Mouse (Mus musculus) gonadal fat pad, adult 2 months (tissue): Measurements from ENCODE around the gene Mrps36. TPM values are rescaled to one million over a fixed set of nuclear protein-coding genes. Genes with fewer than 3 reads are reported as not detected.
"Not testable (repeated sequence)": the region's sequence is repeated elsewhere in the genome, so short reads cannot be mapped to it uniquely, and the experiment has no call there.

ENCODE experiments used
- DNase-seq: peaks from one replicate; pipeline ENCODE4 v3.0.0-alpha.2; 2012; ENCODE audit warnings: low read depth
- polyA plus RNA-seq: library from polyadenylated mRNA; depleted of rRNA; stranded (reverse); fragments of >200 nt; gene quantifications from 2 replicates; pipeline ENCODE4 v1.2.3, GENCODE M21; 2012; rRNA removed

Mrps36 gene
- polyA plus RNA-seq, 1 experiment = 43.7 TPM

DNA sequence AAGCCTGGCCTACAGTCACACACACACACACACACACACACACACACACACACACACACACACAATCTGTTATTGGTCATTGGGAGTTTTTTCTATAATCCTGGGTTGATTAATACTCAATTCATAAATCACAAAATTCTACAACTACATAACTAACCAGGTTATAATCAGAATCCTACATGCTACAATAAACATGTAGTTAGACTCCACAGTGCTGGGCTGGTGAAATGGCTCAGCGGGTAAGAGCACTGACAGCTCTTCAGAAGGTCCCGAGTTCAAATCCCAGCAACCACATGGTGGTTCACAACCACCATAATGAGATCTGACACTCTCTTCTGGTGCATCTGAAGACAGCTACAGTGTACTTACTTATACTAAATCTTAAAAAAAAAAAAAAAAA lies 11.7 kb downstream of the Mrps36 start:
- DNase-seq = no peak

- not testable (repeated sequence) for DNase-seq
These were observed 12.9 kb downstream of the Mrps36 start for GRCm38 (mm10) chr13:100731462-100732046.

DNA sequence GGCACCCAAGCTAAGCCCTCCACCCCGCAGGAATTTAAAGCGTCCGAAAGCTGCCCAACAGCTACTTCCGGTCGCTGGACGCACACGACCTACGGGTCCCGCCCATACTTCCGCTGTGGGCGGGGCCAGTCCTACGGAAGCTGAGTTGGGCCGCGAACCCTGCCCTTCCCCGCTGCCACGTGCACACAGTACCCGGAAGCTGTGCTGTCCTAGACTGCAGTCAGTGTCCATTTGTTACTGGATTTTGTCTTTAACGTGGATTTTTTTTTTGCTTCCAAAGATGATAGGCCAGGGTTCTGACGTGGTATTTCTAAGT lies 13.6 kb downstream of the Mrps36 start, which contains the start of gene Cdk7:
Gene Cdk7 (minus strand): TSS at position 79 of the 316 bp plus-strand sequence.
- DNase-seq = peak; percentile 58

DNA sequence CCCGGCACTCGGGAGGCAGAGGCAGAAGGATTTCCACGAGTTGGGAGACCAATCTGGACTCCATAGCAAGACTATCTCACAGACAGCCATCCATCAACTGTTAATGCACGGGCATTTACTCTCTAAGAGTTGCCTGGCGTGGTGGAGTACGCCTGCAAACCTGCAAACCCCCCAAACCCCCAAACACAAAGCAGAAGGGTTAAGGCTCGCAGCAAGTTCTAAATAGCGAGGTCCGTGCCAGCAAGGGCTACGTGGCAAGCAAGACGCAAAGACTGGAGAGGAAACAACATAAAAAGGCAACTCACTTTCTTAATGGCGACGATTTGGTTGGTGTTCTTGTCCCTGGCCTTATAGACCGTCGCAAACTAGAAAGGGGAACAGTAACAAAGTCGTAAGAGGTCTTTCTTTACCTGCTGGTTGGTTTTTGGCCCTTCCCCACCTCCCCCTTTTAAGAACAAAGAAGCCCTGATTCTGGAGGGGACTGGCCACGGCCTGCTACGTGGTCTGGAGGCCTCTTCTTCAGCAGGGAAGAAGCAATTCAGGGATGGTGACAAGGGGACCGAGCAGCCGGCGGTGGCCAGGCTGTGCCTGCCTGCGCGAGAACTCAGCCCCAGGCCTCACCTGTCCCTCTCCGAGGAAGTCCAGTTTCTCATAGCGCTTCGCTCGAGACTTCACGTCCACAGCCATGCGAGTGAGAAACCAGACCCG lies 14.2 kb downstream of the Mrps36 start:
- no peak for DNase-seq

GRCm38 (mm10) chr13:100728530-100728929 lies 15.9 kb downstream of the Mrps36 start:
- DNase-seq = not testable (repeated sequence)

DNA sequence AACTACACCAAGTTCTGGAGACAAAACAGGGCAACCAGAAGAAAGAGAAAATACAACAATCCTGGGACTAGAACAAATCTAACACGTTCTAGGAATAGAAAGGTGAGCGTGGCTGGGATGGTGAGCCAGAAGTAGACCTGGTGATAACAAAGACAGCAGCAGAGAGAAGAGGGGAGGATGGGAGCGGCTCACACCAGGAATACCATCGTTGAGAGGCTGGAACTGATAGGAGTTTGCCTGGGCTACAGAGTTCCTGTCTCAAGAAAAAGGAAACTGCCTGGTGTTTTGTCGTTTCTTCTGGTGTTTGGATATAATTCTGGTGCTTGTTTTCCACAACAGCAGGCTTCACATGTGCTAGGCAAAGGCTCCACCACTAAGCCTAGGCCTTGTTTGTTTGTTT lies 16.4 kb downstream of the Mrps36 start:
- DNase-seq = no peak

GRCm38 (mm10) chr13:100725194-100725593 lies 19.3 kb downstream of the Mrps36 start:
- DNase-seq = no peak

GRCm38 (mm10) chr13:100724051-100724754 lies 20.3 kb downstream of the Mrps36 start:
- DNase-seq = no peak

GRCm38 (mm10) chr13:100721656-100722055 lies 22.8 kb downstream of the Mrps36 start:
- DNase-seq = no peak

DNA sequence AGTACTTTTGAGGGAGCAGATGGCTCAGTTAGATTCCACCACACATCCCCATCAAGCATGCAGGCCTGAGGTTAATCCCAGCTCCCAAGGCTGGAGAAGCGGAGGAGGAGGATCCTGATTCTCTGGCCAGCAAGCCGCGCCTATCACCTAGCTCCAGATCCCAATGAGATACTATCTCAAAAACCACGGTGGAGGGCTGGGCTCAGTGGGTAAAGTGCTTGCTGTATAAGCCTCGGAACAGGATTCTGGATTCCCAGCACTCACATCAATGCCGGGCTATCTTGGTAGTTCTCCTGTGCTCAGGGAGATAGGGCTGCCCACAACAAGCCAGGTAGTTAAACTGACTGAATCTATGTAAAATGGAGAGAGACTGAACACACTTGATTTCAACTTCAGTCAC lies 29.0 kb downstream of the Mrps36 start:
- DNase-seq = no peak

DNA sequence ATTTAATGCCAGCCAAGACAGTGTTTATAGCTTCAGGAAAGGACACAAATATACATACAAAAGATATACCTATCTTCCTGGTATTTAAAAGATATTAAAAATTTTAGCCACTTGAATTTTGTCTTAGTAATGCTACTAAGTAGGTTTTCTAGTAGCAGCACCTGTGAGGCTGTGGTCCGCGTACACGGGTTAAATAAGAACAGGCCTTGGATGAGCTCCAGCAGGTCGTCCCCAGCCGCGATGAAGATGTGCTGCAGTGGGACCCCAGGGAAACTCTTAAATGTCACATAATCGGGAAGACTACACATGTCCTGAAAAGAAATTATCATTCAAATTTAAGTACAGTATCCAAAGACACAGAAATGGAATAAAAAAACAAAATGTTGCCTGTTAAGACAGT lies 38.3 kb downstream of the Mrps36 start:
- DNase-seq = no peak

DNA sequence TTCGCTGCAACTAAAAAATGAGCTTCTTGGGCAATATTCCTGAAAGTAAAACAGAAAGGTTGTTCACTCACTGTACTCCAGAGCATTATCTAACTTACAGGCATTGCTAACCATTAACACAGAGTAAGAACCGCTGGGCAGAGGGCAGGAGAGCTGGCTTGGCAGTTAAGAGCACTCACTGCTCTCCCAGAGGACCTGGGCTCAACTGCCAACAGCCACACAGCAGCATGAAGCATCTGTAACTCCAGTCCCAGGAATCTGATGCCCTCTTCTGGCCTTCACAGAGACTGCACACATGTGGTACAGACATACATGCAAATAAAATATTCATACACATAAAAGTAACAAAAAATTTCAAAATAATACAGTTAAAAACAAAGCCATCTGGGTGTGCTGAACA lies 41.0 kb downstream of the Mrps36 start:
- no peak for DNase-seq

DNA sequence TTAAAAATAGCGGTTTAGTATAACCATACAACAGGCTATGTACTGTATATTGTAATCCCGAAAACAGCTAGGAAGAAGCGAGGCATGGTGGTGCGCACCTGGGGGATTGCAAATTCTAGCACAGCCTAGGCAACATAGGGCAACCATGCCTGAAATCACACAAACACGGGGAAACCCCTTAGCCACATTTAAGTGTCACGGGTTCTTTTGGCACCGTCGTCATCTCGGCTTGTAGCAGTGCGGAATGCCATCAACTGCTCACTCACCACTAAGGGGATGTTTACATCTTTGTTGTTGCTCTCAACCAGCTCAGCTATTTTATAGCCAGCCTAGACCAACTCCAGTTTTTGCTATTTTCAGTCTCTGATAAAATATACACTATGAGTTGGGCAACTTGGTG lies 45.6 kb downstream of the Mrps36 start:
- no peak for DNase-seq

DNA sequence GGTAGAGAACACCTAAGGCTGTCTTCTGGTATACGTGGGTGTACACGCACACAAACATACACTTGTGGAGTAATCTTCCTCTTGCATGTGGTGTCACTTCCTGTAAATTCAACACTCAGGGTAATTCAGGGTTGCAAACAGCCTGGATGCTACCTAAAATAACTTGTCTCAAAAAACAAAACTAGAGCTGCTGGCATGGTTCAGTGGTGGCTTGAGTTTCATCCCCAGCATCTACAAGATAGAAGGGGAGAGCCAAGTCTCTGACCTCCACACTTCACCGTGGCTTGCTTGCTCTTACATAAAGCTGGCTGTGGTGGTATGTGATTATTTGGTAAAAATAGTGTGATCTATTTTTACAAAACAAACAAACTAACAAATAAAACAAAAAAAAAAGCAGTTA lies 46.9 kb downstream of the Mrps36 start:
- no peak for DNase-seq

GRCm38 (mm10) chr13:100687513-100687912 lies 56.9 kb downstream of the Mrps36 start:
- DNase-seq = no peak

Other genes with a start within 250 kb of the Mrps36 start
- gene Ocln, start 191.9 kb downstream of the Mrps36 start, polyA plus RNA-seq = 10.0 and 12.8 TPM in 2 replicates
- gene Marveld2, start 127.7 kb downstream of the Mrps36 start, polyA plus RNA-seq = 10.3 and 12.6 TPM in 2 replicates
- 50.3 and 61.2 TPM in 2 replicates for gene Ak6, start 93.7 kb downstream of the Mrps36 start, polyA plus RNA-seq
- 5.5 and 5.8 TPM in 2 replicates for gene Rad17, start 93.6 kb downstream of the Mrps36 start, polyA plus RNA-seq
- 2.6 and 5.2 TPM in 2 replicates for gene Taf9, start 93.1 kb downstream of the Mrps36 start, polyA plus RNA-seq
- 2.2 and 3.5 TPM in 2 replicates for gene Ccdc125, start 74.9 kb downstream of the Mrps36 start, polyA plus RNA-seq
- gene Cdk7, start 13.7 kb downstream of the Mrps36 start, polyA plus RNA-seq = 19.7 and 20.7 TPM in 2 replicates
- gene Cenph, start 31.2 kb upstream of the Mrps36 start, polyA plus RNA-seq = 0.38 and 0.45 TPM in 2 replicates
- gene Ccnb1, start 41.9 kb upstream of the Mrps36 start, polyA plus RNA-seq = 2.2 and 3.5 TPM in 2 replicates
- 36.2 and 40.6 TPM in 2 replicates for gene Slc30a5, start 88.8 kb upstream of the Mrps36 start, polyA plus RNA-seq